Mouse (Mus musculus) kidney, embryonic 14.5 days (tissue): ENCODE measurements around the gene Lypd6b. TPM values are rescaled to one million over a fixed set of nuclear protein-coding genes. Genes with fewer than 3 reads are reported as not detected.

Experiments used
- ATAC-seq: fragments of 200-750 bp; cut with Nextera tagmentation; 2 replicates; pipeline ENCODE4 v1.8.0; 2017; ENCODE audit warnings: moderate number of reproducible peaks, mild to moderate bottlenecking, moderate TSS enrichment, moderate library complexity; ENCODE audit not compliant: low FRiP score, low TSS enrichment
- H3K27ac ChIP-seq: fragments of 300-500 bp; sonication (generic); 2 replicates; pipeline ENCODE4 v1.5.1; 2014; ENCODE audit warnings: low read depth, mild to moderate bottlenecking, low read length, moderate library complexity, mixed read lengths
- H3K27me3 ChIP-seq: fragments of 300-500 bp; sonication (generic); 2 replicates; pipeline ENCODE4 v1.6.1; 2014; ENCODE audit warnings: mild to moderate bottlenecking, low read length; ENCODE audit not compliant: control insufficient read depth, insufficient read depth
- H3K36me3 ChIP-seq: fragments of 300-500 bp; sonication (generic); 2 replicates; pipeline ENCODE4 v1.6.1; 2014; ENCODE audit warnings: low read length, mixed read lengths; ENCODE audit not compliant: control insufficient read depth, insufficient read depth
- H3K4me1 ChIP-seq: fragments of 300-500 bp; sonication (generic); 2 replicates; pipeline ENCODE4 v1.6.1; 2014; ENCODE audit warnings: low read length, mixed read lengths; ENCODE audit not compliant: control insufficient read depth, insufficient read depth
- H3K4me2 ChIP-seq: fragments of 300-500 bp; sonication (generic); replicated peaks from 2 replicates; pipeline ENCODE4 v1.6.1; 2014; ENCODE audit warnings: low read depth, mild to moderate bottlenecking, low read length
- H3K4me3 ChIP-seq: fragments of 300-500 bp; sonication (generic); 2 replicates; pipeline ENCODE4 v1.5.1; 2014; ENCODE audit warnings: mild to moderate bottlenecking, low read length
- H3K9ac ChIP-seq: fragments of 300-500 bp; sonication (generic); 2 replicates; pipeline ENCODE4 v1.6.1; 2014; ENCODE audit warnings: low read depth, mild to moderate bottlenecking, low read length, moderate library complexity
- H3K9me3 ChIP-seq: fragments of 300-500 bp; sonication (generic); 2 replicates; pipeline ENCODE4 v1.6.1; 2016; ENCODE audit warnings: low read length; ENCODE audit not compliant: control insufficient read depth
- whole genome bisulfite sequencing: fragments of 180-500 bp; shearing (Covaris S2); extraction: QIAGEN DNeasy Blood & Tissue Kit; methylation state at CpG from one replicate; pipeline ENCODE4 v1.1.7; 2014; 5-methylcytosine and 5-hydroxymethylcytosine counted together
- polyA plus RNA-seq: library from polyadenylated mRNA; unstranded; fragments of >200 nt; fragmentation: Nextera tagmentation; extraction: Ambion mirVana; gene quantifications from 2 replicates; pipeline ENCODE4 v1.2.1, GENCODE M21; 2014

Lypd6b gene
- polyA plus RNA-seq, 1 experiment from 2014 or later, result 11.4 TPM

- H3K36me3 ChIP-seq, result no peaks in the 10 kb centered on the region
- no peak overlapping the region for H3K4me2 ChIP-seq
- no peaks in the 10 kb centered on the region for H3K9me3 ChIP-seq
- no peak overlapping the region for H3K27ac ChIP-seq
- H3K9ac ChIP-seq, result no peak overlapping the region
- 40% methylated on average over 8 of the region's 8 CpGs for WGBS
- H3K27me3 ChIP-seq, result no peaks in the 10 kb centered on the region
- H3K4me1 ChIP-seq, result peaks cover 5% of the 10 kb centered on the region; the same call in 1 of the 2 replicates
- H3K4me3 ChIP-seq, result no peak overlapping the region
- no peak for ATAC-seq
Measured at GRCm38 (mm10) chr2:49921948-49922347, 134.5 kb downstream of the Lypd6b start.

- no peak for ATAC-seq
- H3K27ac ChIP-seq, result no peak overlapping the region
- no peak overlapping the region for H3K4me3 ChIP-seq
- no peak overlapping the region for H3K9ac ChIP-seq
- whole genome bisulfite sequencing, result 72% methylated on average over 4 of the region's 4 CpGs
- H3K9me3 ChIP-seq, result no peaks in the 10 kb centered on the region
- no peaks in the 10 kb centered on the region for H3K27me3 ChIP-seq
- no peak overlapping the region for H3K4me2 ChIP-seq
- no peaks in the 10 kb centered on the region for H3K4me1 ChIP-seq
- H3K36me3 ChIP-seq, result no peaks in the 10 kb centered on the region
Measured at GRCm38 (mm10) chr2:49922810-49923209, 135.3 kb downstream of the Lypd6b start.

GRCm38 (mm10) chr2:49926186-49926585, 138.7 kb downstream of the Lypd6b start:
- H3K27ac ChIP-seq, result no peak overlapping the region
- H3K4me1 ChIP-seq, result no peaks in the 10 kb centered on the region
- H3K4me2 ChIP-seq, result no peak overlapping the region
- no peaks in the 10 kb centered on the region for H3K27me3 ChIP-seq
- no peaks in the 10 kb centered on the region for H3K36me3 ChIP-seq
- ATAC-seq, result no peak
- no peaks in the 10 kb centered on the region for H3K9me3 ChIP-seq
- H3K9ac ChIP-seq, result no peak overlapping the region
- 70% methylated on average over 5 of the region's 5 CpGs for WGBS
- H3K4me3 ChIP-seq, result no peak overlapping the region

- Histone ChIP-seq H3K36me3 (no peaks in the 10 kb centered on the region), H3K4me2 (no peak overlapping the region), H3K4me1 (no peaks in the 10 kb centered on the region), H3K4me3 (no peak overlapping the region), H3K27me3 (no peaks in the 10 kb centered on the region), H3K9me3 (no peaks in the 10 kb centered on the region), H3K9ac (no peak overlapping the region), H3K27ac (no peak overlapping the region)
- WGBS, result 51% methylated on average over 1 of the region's 1 CpGs
- no peak for ATAC-seq
Measured at GRCm38 (mm10) chr2:49927362-49927761, 139.9 kb downstream of the Lypd6b start.

- no peak overlapping the region for H3K9ac ChIP-seq
- 88% methylated on average over 3 of the region's 3 CpGs for WGBS
- no peaks in the 10 kb centered on the region for H3K27me3 ChIP-seq
- H3K4me1 ChIP-seq, result no peaks in the 10 kb centered on the region
- H3K36me3 ChIP-seq, result no peaks in the 10 kb centered on the region
- no peak overlapping the region for H3K27ac ChIP-seq
- no peak overlapping the region for H3K4me3 ChIP-seq
- H3K4me2 ChIP-seq, result no peak overlapping the region
- no peak for ATAC-seq
- no peaks in the 10 kb centered on the region for H3K9me3 ChIP-seq
Measured at GRCm38 (mm10) chr2:49929931-49930330, 142.4 kb downstream of the Lypd6b start.

GRCm38 (mm10) chr2:49937621-49938020, 150.1 kb downstream of the Lypd6b start:
- no peak overlapping the region for H3K9ac ChIP-seq
- WGBS, result 78% methylated on average over 13 of the region's 13 CpGs
- H3K4me3 ChIP-seq, result no peak overlapping the region
- no peak for ATAC-seq
- no peaks in the 10 kb centered on the region for H3K4me1 ChIP-seq
- no peaks in the 10 kb centered on the region for H3K9me3 ChIP-seq
- H3K27me3 ChIP-seq, result no peaks in the 10 kb centered on the region
- no peaks in the 10 kb centered on the region for H3K36me3 ChIP-seq
- no peak overlapping the region for H3K27ac ChIP-seq
- no peak overlapping the region for H3K4me2 ChIP-seq

GRCm38 (mm10) chr2:49938246-49938645, 150.8 kb downstream of the Lypd6b start:
- Histone ChIP-seq H3K4me2 (no peak overlapping the region), H3K9ac (no peak overlapping the region), H3K27me3 (no peaks in the 10 kb centered on the region), H3K9me3 (no peaks in the 10 kb centered on the region), H3K4me1 (no peaks in the 10 kb centered on the region), H3K36me3 (no peaks in the 10 kb centered on the region), H3K27ac (no peak overlapping the region), H3K4me3 (no peak overlapping the region)
- WGBS, result 72% methylated on average over 8 of the region's 8 CpGs
- ATAC-seq, result no peak

- Histone ChIP-seq H3K4me1 (no peaks in the 10 kb centered on the region), H3K27ac (no peak overlapping the region), H3K9me3 (no peaks in the 10 kb centered on the region), H3K36me3 (no peaks in the 10 kb centered on the region), H3K4me3 (no peak overlapping the region), H3K4me2 (no peak overlapping the region), H3K9ac (no peak overlapping the region), H3K27me3 (no peaks in the 10 kb centered on the region)
- no peak for ATAC-seq
- WGBS, result 89% methylated on average over 6 of the region's 6 CpGs
Measured at GRCm38 (mm10) chr2:49940372-49940771, 152.9 kb downstream of the Lypd6b start.

- H3K4me3 ChIP-seq, result no peak overlapping the region
- no peaks in the 10 kb centered on the region for H3K9me3 ChIP-seq
- no peaks in the 10 kb centered on the region for H3K36me3 ChIP-seq
- no peak overlapping the region for H3K27ac ChIP-seq
- H3K9ac ChIP-seq, result no peak overlapping the region
- ATAC-seq, result no peak
- H3K27me3 ChIP-seq, result no peaks in the 10 kb centered on the region
- 44% methylated on average over 5 of the region's 5 CpGs for WGBS
- no peaks in the 10 kb centered on the region for H3K4me1 ChIP-seq
- no peak overlapping the region for H3K4me2 ChIP-seq
Measured at GRCm38 (mm10) chr2:49942100-49942499, 154.6 kb downstream of the Lypd6b start.

- Histone ChIP-seq H3K9me3 (no peaks in the 10 kb centered on the region), H3K4me2 (no peak overlapping the region), H3K27ac (no peak overlapping the region), H3K4me1 (no peaks in the 10 kb centered on the region), H3K36me3 (peaks cover 6% of the 10 kb centered on the region; the same call in 1 of the 2 replicates), H3K27me3 (no peaks in the 10 kb centered on the region), H3K4me3 (no peak overlapping the region), H3K9ac (no peak overlapping the region)
- WGBS, result 63% methylated on average over 4 of the region's 4 CpGs
- no peak for ATAC-seq
Measured at GRCm38 (mm10) chr2:49951681-49952080, 164.2 kb downstream of the Lypd6b start.
